Mouse (Mus musculus): Measurements from ENCODE around the gene Tmem25.

DNA sequence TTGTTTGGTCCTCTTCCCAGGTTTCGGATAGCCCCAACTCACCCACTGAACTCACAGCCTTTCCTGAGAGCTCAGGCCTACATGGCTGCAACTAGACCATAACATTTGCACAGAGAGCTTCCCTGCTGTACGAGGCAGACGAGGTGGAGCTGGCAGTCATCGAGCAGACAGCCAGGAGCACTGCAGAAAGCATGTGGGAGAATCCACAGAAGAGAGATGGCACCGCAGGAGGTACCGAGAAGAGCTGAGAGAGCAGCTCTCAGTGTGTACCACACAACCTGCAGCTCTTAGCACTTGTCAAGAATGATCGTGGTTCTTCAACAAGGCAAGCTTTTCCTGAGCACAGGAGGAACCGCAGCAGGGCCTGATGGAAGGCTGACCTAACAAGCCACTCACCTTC, 15.1 kb upstream of the Tmem25 start:
- no peak for TF ChIP-seq POLR2A (IDR thresholded peaks at IDR 0.05; ENCODE audit: borderline replicate concordance, insufficient read depth, low read length)
- no peak for TF ChIP-seq CTCF (IDR thresholded peaks at IDR 0.05; ENCODE audit: borderline replicate concordance, insufficient read depth, low read depth, low read length)
